Mouse (Mus musculus): ENCODE results near the gene Gm10447.

The Gm10447 gene

GRCm38 (mm10) chr11:53478383-53479170, 21.7 kb upstream of the Gm10447 start:
- DNase-seq (ENCODE audit: low spot score): peak; percentile 39

- peak; percentile 46 for DNase-seq (ENCODE audit: low spot score)
These were observed 20.9 kb upstream of the Gm10447 start for GRCm38 (mm10) chr11:53477833-53478232.

GRCm38 (mm10) chr11:53475620-53476019, 18.7 kb upstream of the Gm10447 start:
- DNase-seq (ENCODE audit: low spot score): no peak

GRCm38 (mm10) chr11:53472709-53473108, 15.8 kb upstream of the Gm10447 start:
- peak; percentile 21 for DNase-seq (ENCODE audit: low spot score)

GRCm38 (mm10) chr11:53469968-53470695, 13.2 kb upstream of the Gm10447 start, which contains the start of gene Gm9837:
TSS of gene Gm9837 (minus strand) at chr11:53470479.
- DNase-seq (ENCODE audit: low spot score): peak; percentile 98

GRCm38 (mm10) chr11:53469294-53469967, 12.5 kb upstream of the Gm10447 start:
- DNase-seq (ENCODE audit: low spot score): no peak

- peak; percentile 91 for DNase-seq (ENCODE audit: low spot score)
These were observed 9.5 kb upstream of the Gm10447 start for GRCm38 (mm10) chr11:53466231-53466971.

GRCm38 (mm10) chr11:53463551-53464424, 6.9 kb upstream of the Gm10447 start:
- DNase-seq (ENCODE audit: low spot score): peak; percentile 60

- peak; percentile 14 for DNase-seq (ENCODE audit: low spot score)
These were observed 4.8 kb upstream of the Gm10447 start for GRCm38 (mm10) chr11:53461727-53462126.

GRCm38 (mm10) chr11:53460192-53460591, 3.3 kb upstream of the Gm10447 start:
- DNase-seq (ENCODE audit: low spot score): no peak

GRCm38 (mm10) chr11:53458996-53459395, 2.1 kb upstream of the Gm10447 start:
- no peak for DNase-seq (ENCODE audit: low spot score)

GRCm38 (mm10) chr11:53457372-53457954, 553 bp upstream of the Gm10447 start:
- DNase-seq (ENCODE audit: low spot score): peak; percentile 16

- DNase-seq (ENCODE audit: low spot score): no peak
These were observed 3.9 kb downstream of the Gm10447 start for GRCm38 (mm10) chr11:53453031-53453430.

GRCm38 (mm10) chr11:53452396-53452795, 4.5 kb downstream of the Gm10447 start:
- no peak for DNase-seq (ENCODE audit: low spot score)

GRCm38 (mm10) chr11:53451361-53451760, 5.5 kb downstream of the Gm10447 start:
- no peak for DNase-seq (ENCODE audit: low spot score)

- no peak for DNase-seq (ENCODE audit: low spot score)
These were observed 6.7 kb downstream of the Gm10447 start for GRCm38 (mm10) chr11:53450070-53450705.

- DNase-seq (ENCODE audit: low spot score): no peak
These were observed 8.4 kb downstream of the Gm10447 start for GRCm38 (mm10) chr11:53448529-53448928.

GRCm38 (mm10) chr11:53447996-53448395, 8.9 kb downstream of the Gm10447 start:
- no peak for DNase-seq (ENCODE audit: low spot score)

GRCm38 (mm10) chr11:53446183-53446582, 10.7 kb downstream of the Gm10447 start:
- DNase-seq (ENCODE audit: low spot score): no peak

- no peak for DNase-seq (ENCODE audit: low spot score)
These were observed 11.3 kb downstream of the Gm10447 start for GRCm38 (mm10) chr11:53445562-53445961.
